Comparison of ENCODE assay signal across 15 mouse cellular contexts in genomic region chr17:30148320-30148719, GRCm38 (mm10).
DNase-seq lines count a peak whose midpoint lies in the region; ATAC-seq lines count a peak whose summit lies in the region.
"Had no signal": no experiment of that assay in that cellular context is flagged by ENCODE, and none has a peak within 500 bp of the region (broad histone marks: within the 10 kb centered on the region; RNA-seq: fewer than 3 reads in every experiment).

No protein-coding gene starts in this region.

- ATAC-seq in forebrain, embryonic 13.5 days, result no peak
- ATAC-seq in forebrain, embryonic 14.5 days, result no peak
- no peak for ATAC-seq in hindbrain, embryonic 11.5 days (ENCODE audit: low FRiP score)
- ATAC-seq in hindbrain, embryonic 16.5 days, result no peak
- no peak for ATAC-seq in hindbrain, embryonic 12.5 days (ENCODE audit: low FRiP score)
- ATAC-seq: forebrain, embryonic 15.5 days had no signal

- 68% methylated on average over 6 of the region's 6 CpGs for WGBS in forebrain, embryonic 13.5 days
- WGBS in forebrain, embryonic 14.5 days, result 73% methylated on average over 6 of the region's 6 CpGs
- 75% methylated on average over 6 of the region's 6 CpGs for WGBS in hindbrain, embryonic 11.5 days
- WGBS in hindbrain, embryonic 16.5 days, result 63% methylated on average over 6 of the region's 6 CpGs
- 69% methylated on average over 6 of the region's 6 CpGs for WGBS in hindbrain, embryonic 12.5 days

- no peak overlapping the region for H3K9ac ChIP-seq in forebrain, embryonic 13.5 days
- H3K9ac ChIP-seq in forebrain, embryonic 14.5 days (ENCODE audit: low read length), result no peak overlapping the region
- no peak overlapping the region for H3K9ac ChIP-seq in hindbrain, embryonic 11.5 days (ENCODE audit: low read depth, low read length)
- no peak overlapping the region for H3K9ac ChIP-seq in hindbrain, embryonic 16.5 days (ENCODE audit: low read depth, low read length)
- no peak overlapping the region for H3K9ac ChIP-seq in hindbrain, embryonic 12.5 days
- H3K9ac ChIP-seq: forebrain, embryonic 15.5 days; lung, embryonic 14.5 days had no signal

- no peak for DNase-seq in forebrain, embryonic 14.5 days (ENCODE audit: low spot score)
- no peak for DNase-seq in hindbrain, embryonic 11.5 days (ENCODE audit: low spot score)
- DNase-seq in adrenal gland, postnatal 10 days, result peak; percentile 24
- DNase-seq in kidney, postnatal 14 days, result no peak
- no peak for DNase-seq in right cerebral cortex, postnatal 4 days
- DNase-seq: cerebellum, adult 8-10 months; gastrocnemius, postnatal 10 days; kidney, adult 2 months; kidney, postnatal 36 days; thymus, postnatal 4 days had no signal

- peak overlapping the region; percentile 48 for H3K27ac ChIP-seq in forebrain, embryonic 13.5 days
- no peak overlapping the region for H3K27ac ChIP-seq in forebrain, embryonic 14.5 days (ENCODE audit: low read depth, low read length)
- peak overlapping the region; percentile 27; the same call in 1 of the 2 replicates for H3K27ac ChIP-seq in hindbrain, embryonic 11.5 days (ENCODE audit: low read depth, low read length)
- no peak overlapping the region for H3K27ac ChIP-seq in hindbrain, embryonic 16.5 days (ENCODE audit: low read depth, low read length)
- H3K27ac ChIP-seq in hindbrain, embryonic 12.5 days, result peak overlapping the region; percentile 52; the same call in 1 of the 2 replicates
- H3K27ac ChIP-seq: forebrain, embryonic 15.5 days had no signal

- H3K4me3 ChIP-seq in forebrain, embryonic 13.5 days, result no peak overlapping the region
- no peak overlapping the region for H3K4me3 ChIP-seq in forebrain, embryonic 14.5 days (ENCODE audit: low read depth, low read length)
- no peak overlapping the region for H3K4me3 ChIP-seq in hindbrain, embryonic 11.5 days (ENCODE audit: low read depth, low read length)
- no peak overlapping the region for H3K4me3 ChIP-seq in hindbrain, embryonic 16.5 days (ENCODE audit: low read length)
- no peak overlapping the region for H3K4me3 ChIP-seq in hindbrain, embryonic 12.5 days
- H3K4me3 ChIP-seq: forebrain, embryonic 15.5 days had no signal

- no peaks in the 10 kb centered on the region for H3K9me3 ChIP-seq in forebrain, embryonic 13.5 days (replicated peaks)
- no peaks in the 10 kb centered on the region for H3K9me3 ChIP-seq in forebrain, embryonic 14.5 days (replicated peaks; ENCODE audit: control insufficient read depth, low read length)
- no peaks in the 10 kb centered on the region for H3K9me3 ChIP-seq in hindbrain, embryonic 11.5 days (ENCODE audit: control insufficient read depth, low read length)
- H3K9me3 ChIP-seq in hindbrain, embryonic 16.5 days (ENCODE audit: control insufficient read depth, low read length), result no peaks in the 10 kb centered on the region
- H3K9me3 ChIP-seq in hindbrain, embryonic 12.5 days (replicated peaks), result no peaks in the 10 kb centered on the region
- H3K9me3 ChIP-seq: forebrain, embryonic 15.5 days had no signal

- H3K36me3 ChIP-seq in forebrain, embryonic 13.5 days (ENCODE audit: poor library complexity, severe bottlenecking), result no peaks in the 10 kb centered on the region; the same call in 1 of the 2 replicates
- no peaks in the 10 kb centered on the region for H3K36me3 ChIP-seq in forebrain, embryonic 14.5 days (ENCODE audit: control insufficient read depth, insufficient read depth, low read length)
- no peaks in the 10 kb centered on the region for H3K36me3 ChIP-seq in hindbrain, embryonic 11.5 days (ENCODE audit: control insufficient read depth, insufficient read depth, low read length)
- H3K36me3 ChIP-seq in hindbrain, embryonic 16.5 days (ENCODE audit: control insufficient read depth, insufficient read depth, low read length), result no peaks in the 10 kb centered on the region
- H3K36me3 ChIP-seq in hindbrain, embryonic 12.5 days, result 0 out of 2 replicates have a peak, but pooled peaks cover 4% of the 10 kb centered on the region
- H3K36me3 ChIP-seq: forebrain, embryonic 15.5 days had no signal

- peaks cover 59% of the 10 kb centered on the region for H3K4me1 ChIP-seq in forebrain, embryonic 13.5 days
- peaks cover 39% of the 10 kb centered on the region for H3K4me1 ChIP-seq in forebrain, embryonic 14.5 days (ENCODE audit: control insufficient read depth, insufficient read depth, low read length)
- 0 out of 2 replicates have a peak, but pooled peaks cover 2% of the 10 kb centered on the region for H3K4me1 ChIP-seq in hindbrain, embryonic 11.5 days (replicated peaks; ENCODE audit: control insufficient read depth, insufficient read depth, low read length)
- H3K4me1 ChIP-seq in hindbrain, embryonic 16.5 days (ENCODE audit: control insufficient read depth, insufficient read depth, low read depth, low read length), result peaks cover 18% of the 10 kb centered on the region
- H3K4me1 ChIP-seq in hindbrain, embryonic 12.5 days, result peaks cover 59% of the 10 kb centered on the region

- H3K27me3 ChIP-seq in forebrain, embryonic 13.5 days, result no peaks in the 10 kb centered on the region
- H3K27me3 ChIP-seq in forebrain, embryonic 14.5 days (replicated peaks; ENCODE audit: control insufficient read depth, insufficient read depth, low read length), result no peaks in the 10 kb centered on the region
- no peaks in the 10 kb centered on the region for H3K27me3 ChIP-seq in hindbrain, embryonic 11.5 days (ENCODE audit: control insufficient read depth, insufficient read depth, low read length)
- H3K27me3 ChIP-seq in hindbrain, embryonic 16.5 days (replicated peaks; ENCODE audit: control insufficient read depth, insufficient read depth, low read length), result no peaks in the 10 kb centered on the region
- H3K27me3 ChIP-seq in hindbrain, embryonic 12.5 days, result no peaks in the 10 kb centered on the region
- H3K27me3 ChIP-seq: forebrain, embryonic 15.5 days had no signal

- H3K4me2 ChIP-seq in forebrain, embryonic 13.5 days, result no peak overlapping the region
- no peak overlapping the region for H3K4me2 ChIP-seq in forebrain, embryonic 14.5 days (ENCODE audit: low read length)
- no peak overlapping the region for H3K4me2 ChIP-seq in hindbrain, embryonic 11.5 days (replicated peaks; ENCODE audit: low read depth, low read length)
- H3K4me2 ChIP-seq in hindbrain, embryonic 16.5 days (ENCODE audit: low read length), result no peak overlapping the region
- H3K4me2 ChIP-seq in hindbrain, embryonic 12.5 days (replicated peaks), result no peak overlapping the region
- H3K4me2 ChIP-seq: forebrain, embryonic 15.5 days; lung, embryonic 14.5 days had no signal

Comparison
In these comparisons a context has a peak if more than half of its experiments do, and no peak if none do; other contexts are left out.
1. H3K27ac ChIP-seq: peak in forebrain, embryonic 13.5 days (single experiment), hindbrain, embryonic 11.5 days (single experiment) and hindbrain, embryonic 12.5 days (single experiment); none in forebrain, embryonic 14.5 days (single experiment) and hindbrain, embryonic 16.5 days (single experiment).